Mouse (Mus musculus) cortical plate, adult 2 months (tissue): ENCODE measurements around the gene Coq10a. TPM values are rescaled to one million over a fixed set of nuclear protein-coding genes. Genes with fewer than 3 reads are reported as not detected.

Source experiments
- H3K27ac ChIP-seq: fragments of 200-500 bp; 2 replicates; pipeline ENCODE4 v1.5.1; 2012; ENCODE audit warnings: low read length, control low read depth, inconsistent platforms; ENCODE audit not compliant: insufficient read depth
- H3K4me1 ChIP-seq: fragments of 200-500 bp; 2 replicates; pipeline ENCODE4 v1.6.1; 2011; ENCODE audit warnings: low read length; ENCODE audit not compliant: control insufficient read depth, insufficient read depth
- H3K4me3 ChIP-seq: fragments of 200-500 bp; 2 replicates; pipeline ENCODE4 v1.5.1; 2011; ENCODE audit warnings: mild to moderate bottlenecking, low read length, control low read depth; ENCODE audit not compliant: insufficient read depth
- CTCF ChIP-seq: fragments of 200-500 bp; IDR thresholded peaks from 2 replicates; pipeline ENCODE4 v1.5.1; 2011; ENCODE audit warnings: mild to moderate bottlenecking, control low read depth, low read length; ENCODE audit not compliant: insufficient read depth; ENCODE audit errors: extremely low read depth
- POLR2A ChIP-seq: fragments of 200-500 bp; IDR thresholded peaks from 2 replicates; pipeline ENCODE4 v1.6.1; 2011; ENCODE audit warnings: mild to moderate bottlenecking, low read length, control low read depth; ENCODE audit not compliant: insufficient read depth; ENCODE audit errors: extremely low read depth
- polyA plus RNA-seq: library from polyadenylated mRNA; depleted of rRNA; stranded (reverse); fragments of >200 nt; gene quantifications from 2 replicates; pipeline ENCODE4 v1.2.3, GENCODE M21; 2012; rRNA removed

Coq10a gene
- polyA plus RNA-seq: 101 and 103 TPM in 2 replicates

- TF ChIP-seq POLR2A (peak; percentile 91; the same call in 1 of the 2 replicates), CTCF (no peak)
- peak within 1 kb of the TSS; percentile 87 for H3K4me3 ChIP-seq
- H3K27ac ChIP-seq: peak within 1 kb of the TSS; percentile 91
- H3K4me1 ChIP-seq: peaks cover 2% of the 10 kb centered on the region; the same call in 1 of the 2 replicates
Observed at GRCm38 (mm10) chr10:128368402-128369217, at the start of gene Coq10a. Gene Coq10a, minus strand, starts transcription at chr10:128368997.

- peaks cover 7% of the 10 kb centered on the region; the same call in 1 of the 2 replicates for H3K4me1 ChIP-seq
- H3K27ac ChIP-seq: no peak overlapping the region
- no peak overlapping the region for H3K4me3 ChIP-seq
- TF ChIP-seq CTCF (no peak), POLR2A (no peak)
Observed at GRCm38 (mm10) chr10:128414848-128415247, 46.1 kb upstream of the Coq10a start.

- peaks cover 7% of the 10 kb centered on the region; the same call in 1 of the 2 replicates for H3K4me1 ChIP-seq
- TF ChIP-seq CTCF (no peak), POLR2A (no peak)
- H3K27ac ChIP-seq: no peak overlapping the region
- H3K4me3 ChIP-seq: peak overlapping the region; percentile 78; the same call in 1 of the 2 replicates
Observed at GRCm38 (mm10) chr10:128413076-128413475, 44.3 kb upstream of the Coq10a start.

- peaks cover 7% of the 10 kb centered on the region; the same call in 1 of the 2 replicates for H3K4me1 ChIP-seq
- no peak overlapping the region for H3K27ac ChIP-seq
- TF ChIP-seq CTCF (no peak), POLR2A (no peak)
- peak overlapping the region; percentile 78 for H3K4me3 ChIP-seq
Observed at GRCm38 (mm10) chr10:128412558-128412957, 43.8 kb upstream of the Coq10a start.

GRCm38 (mm10) chr10:128412055-128412381, 43.2 kb upstream of the Coq10a start:
- TF ChIP-seq CTCF (no peak), POLR2A (no peak)
- Histone ChIP-seq H3K4me3 (peak overlapping the region; percentile 78), H3K4me1 (peaks cover 7% of the 10 kb centered on the region; the same call in 1 of the 2 replicates), H3K27ac (0 out of 2 replicates have a peak overlapping the region, but pooled peaks have one; percentile 32)

GRCm38 (mm10) chr10:128411211-128412054, 42.6 kb upstream of the Coq10a start, which contains the start of the genes Nabp2 and Rnf41:
Gene Nabp2, minus strand, starts transcription at chr10:128411492.
Gene Rnf41, plus strand, starts transcription at chr10:128411657.
- TF ChIP-seq CTCF (no peak), POLR2A (peak; percentile 96)

GRCm38 (mm10) chr10:128410560-128410845, 41.7 kb upstream of the Coq10a start:
- Histone ChIP-seq H3K4me1 (peaks cover 7% of the 10 kb centered on the region; the same call in 1 of the 2 replicates), H3K27ac (peak overlapping the region; percentile 44; the same call in 1 of the 2 replicates), H3K4me3 (peak overlapping the region; percentile 78; the same call in 1 of the 2 replicates)
- TF ChIP-seq POLR2A (no peak), CTCF (no peak)

More at GRCm38 (mm10) chr10:128411211-128412054, 42.6 kb upstream of the Coq10a start, which contains the start of the genes Nabp2 and Rnf41:
- Histone ChIP-seq H3K27ac (peak within 1 kb of the TSS; percentile 44), H3K4me1 (peaks cover 7% of the 10 kb centered on the region; the same call in 1 of the 2 replicates), H3K4me3 (peak within 1 kb of the TSS; percentile 78)

GRCm38 (mm10) chr10:128409692-128410559, 41.1 kb upstream of the Coq10a start:
- H3K4me3 ChIP-seq: peak overlapping the region; percentile 78
- TF ChIP-seq POLR2A: peak; percentile 64; the same call in 1 of the 2 replicates
- TF ChIP-seq CTCF: peak; percentile 66
- peak overlapping the region; percentile 44; the same call in 1 of the 2 replicates for H3K27ac ChIP-seq
- H3K4me1 ChIP-seq: peaks cover 7% of the 10 kb centered on the region; the same call in 1 of the 2 replicates

- H3K27ac ChIP-seq: peak overlapping the region; percentile 22; the same call in 1 of the 2 replicates
- H3K4me3 ChIP-seq: peak overlapping the region; percentile 78
- TF ChIP-seq POLR2A (peak; percentile 39; the same call in 1 of the 2 replicates), CTCF (no peak)
- H3K4me1 ChIP-seq: peaks cover 7% of the 10 kb centered on the region; the same call in 1 of the 2 replicates
Observed at GRCm38 (mm10) chr10:128408591-128409535, 40.1 kb upstream of the Coq10a start.
